ENCODE assay signal across 8 mouse cellular contexts in genomic region chrX:74248651-74249050, GRCm38 (mm10). TPM values are rescaled to one million over a fixed set of nuclear protein-coding genes. Genes with fewer than 3 reads are reported as not detected.
DNase-seq lines count a peak whose midpoint lies in the region; ATAC-seq and TF ChIP-seq lines count a peak whose summit lies in the region.

No protein-coding gene starts in this region.

- ATAC-seq in forebrain, embryonic 16.5 days: no peak
- ATAC-seq in liver, embryonic 14.5 days (ENCODE audit: insufficient read depth): no peak
- no peak for ATAC-seq in neural tube, embryonic 14.5 days (ENCODE audit: low read depth)

- H3K36me3 ChIP-seq in forebrain, embryonic 16.5 days (ENCODE audit: control insufficient read depth, insufficient read depth): no peaks in the 10 kb centered on the region
- H3K36me3 ChIP-seq in liver, embryonic 14.5 days (replicated peaks; ENCODE audit: control insufficient read depth, insufficient read depth, low read depth): no peaks in the 10 kb centered on the region
- no peaks in the 10 kb centered on the region for H3K36me3 ChIP-seq in neural tube, embryonic 14.5 days (ENCODE audit: control insufficient read depth, insufficient read depth, low read length)

- WGBS in forebrain, embryonic 16.5 days: 27% methylated on average over 3 of the region's 3 CpGs
- WGBS in liver, embryonic 14.5 days (ENCODE audit: insufficient replicate concordance): 6% methylated on average over 3 of the region's 3 CpGs
- WGBS in neural tube, embryonic 14.5 days: 17% methylated on average over 3 of the region's 3 CpGs

- H3K9me3 ChIP-seq in forebrain, embryonic 16.5 days (ENCODE audit: control insufficient read depth, low read length): no peaks in the 10 kb centered on the region
- H3K9me3 ChIP-seq in liver, embryonic 14.5 days (ENCODE audit: control insufficient read depth, low read length): no peaks in the 10 kb centered on the region
- H3K9me3 ChIP-seq in neural tube, embryonic 14.5 days (ENCODE audit: control insufficient read depth, low read length): no peaks in the 10 kb centered on the region

- no peaks in the 10 kb centered on the region for H3K27me3 ChIP-seq in forebrain, embryonic 16.5 days (replicated peaks; ENCODE audit: control insufficient read depth, insufficient read depth, low read length)
- H3K27me3 ChIP-seq in liver, embryonic 14.5 days (ENCODE audit: control insufficient read depth, insufficient read depth, low read length): no peaks in the 10 kb centered on the region; the same call in 1 of the 2 replicates
- no peaks in the 10 kb centered on the region for H3K27me3 ChIP-seq in neural tube, embryonic 14.5 days (ENCODE audit: control insufficient read depth, insufficient read depth, low read length)

- H3K4me3 ChIP-seq in forebrain, embryonic 16.5 days (replicated peaks; ENCODE audit: low read length): no peak overlapping the region
- H3K4me3 ChIP-seq in liver, embryonic 14.5 days (ENCODE audit: insufficient read depth in 1 of 2, low read depth in 2 of 2, low read length in 2 of 2): 0 out of 4 replicates have a peak overlapping the region, but pooled peaks of 1 of the 2 experiments have one; percentile 59
- no peak overlapping the region for H3K4me3 ChIP-seq in neural tube, embryonic 14.5 days (ENCODE audit: low read depth, low read length)

- TF ChIP-seq CTCF in liver, embryonic 14.5 days (IDR thresholded peaks at IDR 0.05; ENCODE audit: low read depth): peak; percentile 70

- DNase-seq in left cerebral cortex, adult 18-20 months (ENCODE audit: low spot score in 2 of 2): peak; percentile 36 to 53
- no peak for DNase-seq in left cerebral cortex, adult 8-10 months (ENCODE audit: low spot score in 2 of 2)
- DNase-seq in brain, adult 2 months (ENCODE audit: low read depth, low spot score): peak; percentile 71
- DNase-seq in kidney, adult 18-20 months: peak; percentile 76
- DNase-seq in liver, embryonic 14.5 days (ENCODE audit: low read depth in 3 of 3, low spot score in 3 of 3): peak in 1 of 3 experiments; percentile 36
- peak; percentile 46 for DNase-seq in yolk sac, embryonic 10.5 days (ENCODE audit: low spot score)

- no peak overlapping the region for H3K9ac ChIP-seq in forebrain, embryonic 16.5 days (replicated peaks; ENCODE audit: low read depth, low read length)
- no peak overlapping the region for H3K9ac ChIP-seq in liver, embryonic 14.5 days (replicated peaks)
- no peak overlapping the region for H3K9ac ChIP-seq in neural tube, embryonic 14.5 days (replicated peaks; ENCODE audit: low read depth, low read length)

- no peak for TF ChIP-seq EP300 in liver, embryonic 14.5 days (IDR thresholded peaks at IDR 0.05; ENCODE audit: low read depth)

- no peak overlapping the region for H3K27ac ChIP-seq in forebrain, embryonic 16.5 days (ENCODE audit: low read length)
- H3K27ac ChIP-seq in liver, embryonic 14.5 days: no peak overlapping the region
- no peak overlapping the region for H3K27ac ChIP-seq in neural tube, embryonic 14.5 days (ENCODE audit: low read depth, low read length)

- H3K4me2 ChIP-seq in forebrain, embryonic 16.5 days (ENCODE audit: low read length): peak overlapping the region; percentile 54; the same call in 1 of the 2 replicates
- H3K4me2 ChIP-seq in liver, embryonic 14.5 days (ENCODE audit: low read depth): no peak overlapping the region; the same call in 1 of the 2 replicates
- H3K4me2 ChIP-seq in neural tube, embryonic 14.5 days (ENCODE audit: low read depth, low read length): 0 out of 2 replicates have a peak overlapping the region, but pooled peaks have one; percentile 50

- peaks cover 9% of the 10 kb centered on the region for H3K4me1 ChIP-seq in forebrain, embryonic 16.5 days (replicated peaks; ENCODE audit: control insufficient read depth, insufficient read depth, low read length)
- peaks cover 7 to 14% of the 10 kb centered on the region in 2 experiments for H3K4me1 ChIP-seq in liver, embryonic 14.5 days (replicated peaks; ENCODE audit: control insufficient read depth in 2 of 2, insufficient read depth in 2 of 2, low read length in 1 of 2)
- H3K4me1 ChIP-seq in neural tube, embryonic 14.5 days (ENCODE audit: control insufficient read depth, insufficient read depth, low read length): peaks cover 6% of the 10 kb centered on the region; the same call in 1 of the 2 replicates

RNA-seq across cellular contexts. Expression of gene Flna, which starts 1.0 kb away (rescaled TPM):
- total RNA-seq in left cerebral cortex, adult 18-20 months (2021): 10 to 100 TPM; 44.0 to 49.5 TPM
- 10 to 100 TPM; 48.4 to 70.4 (median 61.4) TPM for total RNA-seq in left cerebral cortex, adult 8-10 months (2022)
- polyA plus RNA-seq in forebrain, embryonic 16.5 days (2015; fragmentation: Nextera tagmentation; extraction: Ambion mirVana): 126 and 133 TPM in 2 replicates
- polyA plus RNA-seq in liver, embryonic 14.5 days (2012; rRNA removed): 56.3 and 69.6 TPM in 2 replicates
- polyA plus RNA-seq in liver, embryonic 14.5 days (2014; fragmentation: Nextera tagmentation; extraction: Ambion mirVana): 36.6 and 39.2 TPM in 2 replicates
- 63.0 and 121 TPM in 2 replicates for polyA plus RNA-seq in neural tube, embryonic 14.5 days (2014; fragmentation: Nextera tagmentation; extraction: Ambion mirVana)

RNA-seq across cellular contexts. Expression of gene Emd, which starts 5.8 kb away (rescaled TPM):
- 10 to 100 TPM; 35.3 to 39.6 TPM for total RNA-seq in left cerebral cortex, adult 18-20 months (2021)
- total RNA-seq in left cerebral cortex, adult 8-10 months (2022): 10 to 100 TPM; 33.5 to 39.5 (median 38.8) TPM
- 13.7 and 17.9 TPM in 2 replicates for polyA plus RNA-seq in forebrain, embryonic 16.5 days (2015; fragmentation: Nextera tagmentation; extraction: Ambion mirVana)
- 27.3 and 43.6 TPM in 2 replicates for polyA plus RNA-seq in liver, embryonic 14.5 days (2012; rRNA removed)
- polyA plus RNA-seq in liver, embryonic 14.5 days (2014; fragmentation: Nextera tagmentation; extraction: Ambion mirVana): 9.4 and 11.1 TPM in 2 replicates
- polyA plus RNA-seq in neural tube, embryonic 14.5 days (2014; fragmentation: Nextera tagmentation; extraction: Ambion mirVana): 12.6 and 17.0 TPM in 2 replicates

RNA-seq across cellular contexts. Expression of gene Rpl10, which starts 22.0 kb away (rescaled TPM):
- total RNA-seq in left cerebral cortex, adult 18-20 months (2021): 100 to 1,000 TPM; 188 to 216 TPM
- total RNA-seq in left cerebral cortex, adult 8-10 months (2022): 100 to 1,000 TPM; 134 to 270 (median 185) TPM
- polyA plus RNA-seq in forebrain, embryonic 16.5 days (2015; fragmentation: Nextera tagmentation; extraction: Ambion mirVana): 482 and 489 TPM in 2 replicates
- 942 and 1,216 TPM in 2 replicates for polyA plus RNA-seq in liver, embryonic 14.5 days (2012; rRNA removed)
- polyA plus RNA-seq in liver, embryonic 14.5 days (2014; fragmentation: Nextera tagmentation; extraction: Ambion mirVana): 522 and 532 TPM in 2 replicates
- 476 and 568 TPM in 2 replicates for polyA plus RNA-seq in neural tube, embryonic 14.5 days (2014; fragmentation: Nextera tagmentation; extraction: Ambion mirVana)

RNA-seq across cellular contexts. Expression of gene Taz, which starts 33.1 kb away (rescaled TPM):
- 10 to 100 TPM; 60.4 to 62.5 TPM for total RNA-seq in left cerebral cortex, adult 18-20 months (2021)
- 10 to 100 TPM; 60.9 to 67.1 (median 63.8) TPM for total RNA-seq in left cerebral cortex, adult 8-10 months (2022)
- polyA plus RNA-seq in forebrain, embryonic 16.5 days (2015; fragmentation: Nextera tagmentation; extraction: Ambion mirVana): 96.3 and 104 TPM in 2 replicates
- 16.1 and 18.7 TPM in 2 replicates for polyA plus RNA-seq in liver, embryonic 14.5 days (2012; rRNA removed)
- polyA plus RNA-seq in liver, embryonic 14.5 days (2014; fragmentation: Nextera tagmentation; extraction: Ambion mirVana): 18.7 and 21.6 TPM in 2 replicates
- 62.0 and 65.8 TPM in 2 replicates for polyA plus RNA-seq in neural tube, embryonic 14.5 days (2014; fragmentation: Nextera tagmentation; extraction: Ambion mirVana)

RNA-seq across cellular contexts. Expression of gene Dnase1l1, which starts 33.5 kb away (rescaled TPM):
- 1 to 10 TPM; 3.0 to 3.3 TPM for total RNA-seq in left cerebral cortex, adult 18-20 months (2021)
- total RNA-seq in left cerebral cortex, adult 8-10 months (2022): 1 to 10 TPM; 1.8 to 5.0 (median 3.1) TPM
- 2.8 and 3.1 TPM in 2 replicates for polyA plus RNA-seq in forebrain, embryonic 16.5 days (2015; fragmentation: Nextera tagmentation; extraction: Ambion mirVana)
- 19.5 and 22.6 TPM in 2 replicates for polyA plus RNA-seq in liver, embryonic 14.5 days (2012; rRNA removed)
- polyA plus RNA-seq in liver, embryonic 14.5 days (2014; fragmentation: Nextera tagmentation; extraction: Ambion mirVana): 20.9 and 23.8 TPM in 2 replicates
- 3.7 and 4.1 TPM in 2 replicates for polyA plus RNA-seq in neural tube, embryonic 14.5 days (2014; fragmentation: Nextera tagmentation; extraction: Ambion mirVana)

Comparison
In these comparisons a context has a peak if more than half of its experiments do, and no peak if none do; other contexts are left out.
1. DNase-seq: peak in left cerebral cortex, adult 18-20 months (2 of 2), brain, adult 2 months (single experiment), kidney, adult 18-20 months (single experiment) and yolk sac, embryonic 10.5 days (single experiment); none in left cerebral cortex, adult 8-10 months (0 of 2).